Mouse (Mus musculus): ENCODE results near the gene Kdm1b. TPM values are rescaled to one million over a fixed set of nuclear protein-coding genes. Genes with fewer than 3 reads are reported as not detected.

Gene Kdm1b
- total RNA-seq (2014; rRNA removed; ENCODE audit: low replicate concordance) (5.9 and 9.7 TPM in 2 replicates), polyA plus RNA-seq (2015; fragmentation: Nextera tagmentation; extraction: Ambion mirVana) (5.7 and 5.9 TPM in 2 replicates)

GRCm38 (mm10) chr13:47043030-47043680 is at the start of gene Kdm1b:
Gene Kdm1b, plus strand, starts transcription at chr13:47043499.
- DNase-seq (ENCODE audit: low spot score) = peak; percentile 97
- H3K36me3 ChIP-seq (replicated peaks; ENCODE audit: control insufficient read depth, insufficient read depth, low read length) = no peaks in the 10 kb centered on the region
- ATAC-seq (ENCODE audit: insufficient read depth, low read depth) = peak; percentile 98
- H3K4me2 ChIP-seq (ENCODE audit: low read depth, low read length) = peak within 1 kb of the TSS; percentile 87
- H3K9me3 ChIP-seq (replicated peaks; ENCODE audit: control insufficient read depth, low read length) = no peaks in the 10 kb centered on the region
- H3K4me1 ChIP-seq (ENCODE audit: control insufficient read depth, insufficient read depth) = peaks cover 7% of the 10 kb centered on the region
- H3K9ac ChIP-seq (replicated peaks; ENCODE audit: low read depth, low read length) = peak within 1 kb of the TSS; percentile 71
- WGBS = under 1% methylated on average over 48 of the region's 48 CpGs
- H3K27me3 ChIP-seq (ENCODE audit: control insufficient read depth, insufficient read depth, low read length) = no peaks in the 10 kb centered on the region
- H3K4me3 ChIP-seq (ENCODE audit: low read depth, low read length) = peak within 1 kb of the TSS; percentile 75
- H3K27ac ChIP-seq (ENCODE audit: low read depth) = peak within 1 kb of the TSS; percentile 47
- TF ChIP-seq CTCF (IDR thresholded peaks at IDR 0.05; ENCODE audit: low read depth) (no peak; the same call in 1 of the 2 replicates), EP300 (IDR thresholded peaks at IDR 0.05; ENCODE audit: low read depth) (no peak)

- no peaks in the 10 kb centered on the region for H3K9me3 ChIP-seq (replicated peaks; ENCODE audit: control insufficient read depth, low read length)
- H3K4me1 ChIP-seq (ENCODE audit: control insufficient read depth, insufficient read depth) = peaks cover 6% of the 10 kb centered on the region; the same call in 1 of the 2 replicates
- H3K9ac ChIP-seq (replicated peaks; ENCODE audit: low read depth, low read length) = no peak overlapping the region
- no peaks in the 10 kb centered on the region for H3K36me3 ChIP-seq (replicated peaks; ENCODE audit: control insufficient read depth, insufficient read depth, low read length)
- WGBS = 65% methylated on average over 4 of the region's 4 CpGs
- TF ChIP-seq CTCF (IDR thresholded peaks at IDR 0.05; ENCODE audit: low read depth) (no peak), EP300 (IDR thresholded peaks at IDR 0.05; ENCODE audit: low read depth) (no peak)
- ATAC-seq (ENCODE audit: insufficient read depth, low read depth) (no peak), DNase-seq (ENCODE audit: low spot score) (no peak)
- no peak overlapping the region for H3K4me2 ChIP-seq (ENCODE audit: low read depth, low read length)
- no peak overlapping the region for H3K4me3 ChIP-seq (ENCODE audit: low read depth, low read length)
- H3K27me3 ChIP-seq (ENCODE audit: control insufficient read depth, insufficient read depth, low read length) = no peaks in the 10 kb centered on the region
- no peak overlapping the region for H3K27ac ChIP-seq (ENCODE audit: low read depth)
These were observed 45.9 kb upstream of the Kdm1b start for GRCm38 (mm10) chr13:46997355-46997754.

GRCm38 (mm10) chr13:46999498-46999897 is 43.8 kb upstream of the Kdm1b start:
- H3K4me1 ChIP-seq (ENCODE audit: control insufficient read depth, insufficient read depth) = no peaks in the 10 kb centered on the region
- no peaks in the 10 kb centered on the region for H3K27me3 ChIP-seq (ENCODE audit: control insufficient read depth, insufficient read depth, low read length)
- H3K9me3 ChIP-seq (replicated peaks; ENCODE audit: control insufficient read depth, low read length) = 0 out of 2 replicates have a peak, but pooled peaks cover 2% of the 10 kb centered on the region
- no peak for DNase-seq (ENCODE audit: low spot score)
- WGBS = 36% methylated on average over 5 of the region's 5 CpGs
- H3K36me3 ChIP-seq (replicated peaks; ENCODE audit: control insufficient read depth, insufficient read depth, low read length) = no peaks in the 10 kb centered on the region
- no peak for ATAC-seq (ENCODE audit: insufficient read depth, low read depth)
- H3K4me2 ChIP-seq (ENCODE audit: low read depth, low read length) = no peak overlapping the region
- TF ChIP-seq CTCF (IDR thresholded peaks at IDR 0.05; ENCODE audit: low read depth) = no peak
- H3K27ac ChIP-seq (ENCODE audit: low read depth) = no peak overlapping the region
- H3K4me3 ChIP-seq (ENCODE audit: low read depth, low read length) = no peak overlapping the region
- H3K9ac ChIP-seq (replicated peaks; ENCODE audit: low read depth, low read length) = no peak overlapping the region

- TF ChIP-seq EP300 (IDR thresholded peaks at IDR 0.05; ENCODE audit: low read depth) (no peak), CTCF (IDR thresholded peaks at IDR 0.05; ENCODE audit: low read depth) (no peak)
- H3K36me3 ChIP-seq (replicated peaks; ENCODE audit: control insufficient read depth, insufficient read depth, low read length) = no peaks in the 10 kb centered on the region
- H3K27me3 ChIP-seq (ENCODE audit: control insufficient read depth, insufficient read depth, low read length) = no peaks in the 10 kb centered on the region
- no peaks in the 10 kb centered on the region for H3K4me1 ChIP-seq (ENCODE audit: control insufficient read depth, insufficient read depth)
- no peak overlapping the region for H3K4me2 ChIP-seq (ENCODE audit: low read depth, low read length)
- H3K27ac ChIP-seq (ENCODE audit: low read depth) = no peak overlapping the region
- 0 out of 2 replicates have a peak, but pooled peaks cover 4% of the 10 kb centered on the region for H3K9me3 ChIP-seq (replicated peaks; ENCODE audit: control insufficient read depth, low read length)
- 89% methylated on average over 4 of the region's 4 CpGs for WGBS
- ATAC-seq (ENCODE audit: insufficient read depth, low read depth) (no peak), DNase-seq (ENCODE audit: low spot score) (no peak)
- no peak overlapping the region for H3K9ac ChIP-seq (replicated peaks; ENCODE audit: low read depth, low read length)
- H3K4me3 ChIP-seq (ENCODE audit: low read depth, low read length) = no peak overlapping the region
These were observed 41.7 kb upstream of the Kdm1b start for GRCm38 (mm10) chr13:47001590-47001989.

GRCm38 (mm10) chr13:47013740-47014139 is 29.6 kb upstream of the Kdm1b start:
- no peak overlapping the region for H3K9ac ChIP-seq (replicated peaks; ENCODE audit: low read depth, low read length)
- TF ChIP-seq EP300 (IDR thresholded peaks at IDR 0.05; ENCODE audit: low read depth) = no peak
- no peak for TF ChIP-seq CTCF (IDR thresholded peaks at IDR 0.05; ENCODE audit: low read depth)
- WGBS = 66% methylated on average over 10 of the region's 10 CpGs
- peak overlapping the region; percentile 95 for H3K4me2 ChIP-seq (ENCODE audit: low read depth, low read length)
- ATAC-seq (ENCODE audit: insufficient read depth, low read depth) (no peak), DNase-seq (ENCODE audit: low spot score) (no peak)
- no peaks in the 10 kb centered on the region for H3K36me3 ChIP-seq (replicated peaks; ENCODE audit: control insufficient read depth, insufficient read depth, low read length)
- peak overlapping the region; percentile 58; the same call in 1 of the 2 replicates for H3K4me3 ChIP-seq (ENCODE audit: low read depth, low read length)
- H3K27ac ChIP-seq (ENCODE audit: low read depth) = no peak overlapping the region
- H3K9me3 ChIP-seq (replicated peaks; ENCODE audit: control insufficient read depth, low read length) = 0 out of 2 replicates have a peak, but pooled peaks cover 6% of the 10 kb centered on the region
- H3K27me3 ChIP-seq (ENCODE audit: control insufficient read depth, insufficient read depth, low read length) = no peaks in the 10 kb centered on the region
- peaks cover 5% of the 10 kb centered on the region; the same call in 1 of the 2 replicates for H3K4me1 ChIP-seq (ENCODE audit: control insufficient read depth, insufficient read depth)

All from heart, postnatal 0 days (tissue).